Mouse (Mus musculus) neural tube, embryonic 15.5 days (tissue): Measurements from ENCODE around the gene Sptan1. TPM values are rescaled to one million over a fixed set of nuclear protein-coding genes. Genes with fewer than 3 reads are reported as not detected.

Experiments
- ATAC-seq: fragments of 200-750 bp; cut with Nextera tagmentation; 2 replicates; pipeline ENCODE4 v1.8.0; 2017; ENCODE audit warnings: mild to moderate bottlenecking, moderate TSS enrichment, moderate library complexity; ENCODE audit not compliant: low FRiP score
- H3K27ac ChIP-seq: fragments of 300-500 bp; sonication (generic); replicated peaks from 2 replicates; pipeline ENCODE4 v1.5.1; 2015; ENCODE audit warnings: mild to moderate bottlenecking, inconsistent platforms
- H3K27me3 ChIP-seq: fragments of 300-500 bp; sonication (generic); replicated peaks from 2 replicates; pipeline ENCODE4 v1.6.1; 2015; ENCODE audit warnings: inconsistent platforms
- H3K36me3 ChIP-seq: fragments of 300-500 bp; sonication (generic); 2 replicates; pipeline ENCODE4 v1.6.1; 2015; ENCODE audit warnings: inconsistent platforms
- H3K4me1 ChIP-seq: fragments of 300-500 bp; sonication (generic); 2 replicates; pipeline ENCODE4 v1.6.1; 2015; ENCODE audit warnings: inconsistent platforms
- H3K4me2 ChIP-seq: fragments of 300-500 bp; sonication (generic); 2 replicates; pipeline ENCODE4 v1.6.1; 2015; ENCODE audit warnings: inconsistent platforms, mild to moderate bottlenecking, moderate library complexity
- H3K4me3 ChIP-seq: fragments of 300-500 bp; sonication (generic); replicated peaks from 2 replicates; pipeline ENCODE4 v1.5.1; 2015; ENCODE audit warnings: mild to moderate bottlenecking, inconsistent platforms
- H3K9ac ChIP-seq: fragments of 300-500 bp; sonication (generic); replicated peaks from 2 replicates; pipeline ENCODE4 v1.6.1; 2015; ENCODE audit warnings: mild to moderate bottlenecking, inconsistent platforms
- H3K9me3 ChIP-seq: fragments of 300-500 bp; sonication (generic); replicated peaks from 2 replicates; pipeline ENCODE4 v1.6.1; 2016; ENCODE audit warnings: inconsistent platforms
- WGBS: fragments of 180-500 bp; shearing (Covaris S2); methylation state at CpG from one replicate; pipeline ENCODE4 v1.1.7; 2015; ENCODE audit warnings: mixed read lengths; 5-methylcytosine and 5-hydroxymethylcytosine counted together
- microRNA-seq: library from miRNA; unstranded; fragments of <30 nt; microRNA quantifications from one replicate; pipeline ENCODE4, GENCODE M21; 2017
- polyA plus RNA-seq: library from polyadenylated mRNA; unstranded; fragments of >200 nt; fragmentation: Nextera tagmentation; extraction: Ambion mirVana; gene quantifications from 2 replicates; pipeline ENCODE4 v1.2.1, GENCODE M21; 2015

Gene Sptan1
- polyA plus RNA-seq, 1 experiment from 2014 or later = 213 TPM

DNA sequence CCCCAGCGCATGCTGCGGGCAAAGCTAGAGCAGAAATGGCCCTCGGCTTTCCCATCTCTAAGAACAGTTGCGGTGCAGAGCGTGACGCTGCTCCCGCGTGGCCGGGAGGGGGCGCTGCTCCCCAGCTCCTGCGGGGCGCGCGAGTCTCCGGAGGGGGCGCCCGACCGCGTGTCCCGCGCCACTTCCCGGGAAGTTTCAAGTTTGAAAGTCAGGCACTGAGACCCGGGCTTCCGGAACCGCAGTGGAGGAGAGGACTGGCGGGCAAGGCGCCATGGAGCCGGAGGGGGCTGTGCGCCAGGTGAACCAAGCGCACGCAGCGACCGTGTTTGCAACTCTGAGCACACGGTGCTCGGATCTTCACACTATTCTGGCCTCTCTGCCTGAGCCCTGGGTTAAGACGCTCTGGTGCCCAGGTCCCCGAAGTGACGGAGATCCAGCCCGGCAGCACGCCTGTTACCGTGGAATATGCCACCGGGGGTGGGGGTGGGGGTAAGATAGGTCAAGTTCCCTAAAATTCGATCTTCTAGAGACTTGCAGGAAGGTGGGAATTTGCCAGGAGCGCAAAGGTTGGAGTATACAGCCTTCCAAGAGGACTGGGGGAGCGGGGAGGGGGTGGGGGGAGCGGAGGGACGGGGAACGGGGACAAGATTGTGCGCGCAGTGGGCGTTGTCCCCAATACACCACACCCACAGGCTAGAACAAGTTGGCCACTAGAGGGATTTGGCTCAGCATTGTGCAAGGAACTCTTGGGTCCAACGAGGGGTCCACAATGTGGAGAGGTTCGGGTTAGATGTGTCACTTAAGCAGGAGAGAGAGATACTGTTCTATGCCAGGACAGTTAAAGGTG, 112.4 kb downstream of the Sptan1 start, which contains the start of gene Pkn3:
Pkn3 (plus strand) TSS at position 183 of the 847 bp plus-strand sequence.
- no peaks in the 10 kb centered on the region for H3K9me3 ChIP-seq
- H3K4me3 ChIP-seq = peak within 1 kb of the TSS; percentile 48
- peak within 1 kb of the TSS; percentile 33 for H3K9ac ChIP-seq
- peak; percentile 55; the same call in 1 of the 2 replicates for ATAC-seq
- H3K4me2 ChIP-seq = peak within 1 kb of the TSS; percentile 95
- H3K27me3 ChIP-seq = no peaks in the 10 kb centered on the region
- WGBS = under 1% methylated on average over 53 of the region's 53 CpGs
- H3K36me3 ChIP-seq = peaks cover 10% of the 10 kb centered on the region
- peaks cover 13% of the 10 kb centered on the region for H3K4me1 ChIP-seq
- H3K27ac ChIP-seq = peak within 1 kb of the TSS; percentile 38; the same call in 1 of the 2 replicates

DNA sequence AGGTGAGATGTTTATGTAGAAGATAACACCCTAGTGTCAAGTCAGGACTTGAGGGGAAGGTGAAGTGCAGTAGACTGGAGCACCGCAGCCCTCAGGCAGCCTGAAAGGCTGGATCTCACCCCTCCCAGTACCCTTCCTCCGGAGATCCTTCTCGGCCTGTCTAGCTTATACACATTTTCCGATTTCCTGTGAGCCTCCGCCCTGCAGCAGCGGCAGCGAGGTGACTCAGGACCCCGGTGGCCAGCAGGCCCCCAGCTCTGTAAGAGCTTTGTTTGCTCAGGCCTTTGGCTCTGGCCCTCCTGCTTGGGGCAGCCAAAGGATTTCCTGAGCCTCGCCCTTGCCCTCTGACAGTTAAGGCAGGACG, 113.0 kb downstream of the Sptan1 start:
- peak; percentile 26; the same call in 1 of the 2 replicates for ATAC-seq
- no peak overlapping the region for H3K27ac ChIP-seq
- no peak overlapping the region for H3K9ac ChIP-seq
- H3K36me3 ChIP-seq = peaks cover 6% of the 10 kb centered on the region; the same call in 1 of the 2 replicates
- no peaks in the 10 kb centered on the region for H3K27me3 ChIP-seq
- WGBS = 31% methylated on average over 10 of the region's 10 CpGs
- H3K4me2 ChIP-seq = peak overlapping the region; percentile 95
- H3K4me3 ChIP-seq = peak overlapping the region; percentile 48; the same call in 1 of the 2 replicates
- peaks cover 13% of the 10 kb centered on the region for H3K4me1 ChIP-seq
- H3K9me3 ChIP-seq = no peaks in the 10 kb centered on the region

DNA sequence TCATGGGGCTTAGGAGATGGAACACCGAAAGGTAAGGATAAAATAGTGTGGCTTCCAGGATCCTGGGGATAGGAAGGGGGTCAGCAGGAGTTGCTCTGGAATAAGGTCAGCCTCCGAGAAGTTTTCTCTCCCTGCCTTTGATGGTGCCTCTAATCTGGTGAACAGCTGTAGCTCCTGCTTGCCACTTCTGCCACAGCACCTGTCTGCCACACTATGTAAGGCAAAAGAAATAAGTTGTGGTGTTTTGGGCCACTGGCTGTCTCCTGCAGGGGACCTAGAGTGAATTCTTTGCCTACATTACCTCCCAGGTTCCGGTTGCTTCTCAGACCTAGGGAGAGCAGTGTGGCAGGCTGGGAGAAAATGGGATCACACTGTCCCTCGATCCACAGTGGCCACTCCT, 113.4 kb downstream of the Sptan1 start:
- no peak overlapping the region for H3K27ac ChIP-seq
- H3K36me3 ChIP-seq = peaks cover 3% of the 10 kb centered on the region; the same call in 1 of the 2 replicates
- H3K9me3 ChIP-seq = no peaks in the 10 kb centered on the region
- WGBS = 80% methylated on average over 4 of the region's 4 CpGs
- peaks cover 13% of the 10 kb centered on the region for H3K4me1 ChIP-seq
- no peak overlapping the region for H3K4me3 ChIP-seq
- no peak overlapping the region for H3K9ac ChIP-seq
- no peak overlapping the region for H3K4me2 ChIP-seq
- no peak for ATAC-seq
- no peaks in the 10 kb centered on the region for H3K27me3 ChIP-seq

DNA sequence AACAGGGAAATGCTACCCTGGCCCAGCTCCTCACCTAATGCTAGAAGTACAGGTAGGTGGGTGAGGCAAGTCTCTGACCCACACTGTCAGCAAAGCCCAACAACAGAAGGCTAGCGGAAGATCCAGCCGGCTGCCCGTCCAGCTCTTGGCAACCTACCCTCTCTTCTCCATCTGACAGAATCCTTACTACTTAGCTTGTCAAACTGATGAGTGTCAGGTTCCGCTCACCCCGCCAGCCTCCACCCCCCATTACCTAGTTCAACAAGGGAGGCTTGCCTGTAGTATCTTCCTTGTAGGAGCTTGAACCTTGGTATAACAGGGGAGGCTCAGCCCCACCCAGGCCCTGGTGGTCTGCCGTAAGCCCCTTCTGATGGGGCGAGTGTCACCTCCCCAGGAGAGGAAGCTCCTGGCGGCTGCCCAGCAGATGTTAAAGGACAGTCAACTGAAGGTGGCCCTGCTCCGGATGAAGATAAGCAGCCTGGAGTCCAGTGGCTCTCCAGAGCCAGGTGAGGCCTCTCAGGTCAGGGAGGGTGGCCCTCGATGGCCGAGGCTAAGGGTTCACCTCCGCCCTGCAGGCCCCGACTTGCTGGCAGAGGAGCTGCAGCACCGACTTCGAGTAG, 114.9 kb downstream of the Sptan1 start:
- Histone ChIP-seq H3K27ac (no peak overlapping the region), H3K4me1 (peaks cover 19% of the 10 kb centered on the region), H3K4me2 (no peak overlapping the region), H3K27me3 (no peaks in the 10 kb centered on the region), H3K9ac (no peak overlapping the region), H3K36me3 (no peaks in the 10 kb centered on the region), H3K4me3 (no peak overlapping the region), H3K9me3 (no peaks in the 10 kb centered on the region)
- 93% methylated on average over 15 of the region's 15 CpGs for WGBS
- ATAC-seq = no peak

Small RNA genes lying within 50 kb of the gene (microRNA-seq; reads per million reads assigned to microRNA genes)
- not detected for gene Mir6997

Other genes starting within 250 kb of the Sptan1 start
- gene Gm13420, start 213.9 kb upstream of the Sptan1 start, polyA plus RNA-seq = 0.19 and 0.33 TPM in 2 replicates
- not detected in 2 replicates for gene Gm13547, start 206.2 kb upstream of the Sptan1 start, polyA plus RNA-seq
- 41.2 and 44.7 TPM in 2 replicates for gene Coq4, start 178.1 kb upstream of the Sptan1 start, polyA plus RNA-seq
- gene Trub2, start 177.1 kb upstream of the Sptan1 start, polyA plus RNA-seq = 33.2 and 35.5 TPM in 2 replicates
- 43.0 and 48.9 TPM in 2 replicates for gene Slc27a4, start 162.9 kb upstream of the Sptan1 start, polyA plus RNA-seq
- 27.7 and 28.3 TPM in 2 replicates for gene Urm1, start 145.5 kb upstream of the Sptan1 start, polyA plus RNA-seq
- 25.8 and 27.4 TPM in 2 replicates for gene Cercam, start 96.4 kb upstream of the Sptan1 start, polyA plus RNA-seq
- gene Odf2, start 76.3 kb upstream of the Sptan1 start, polyA plus RNA-seq = 62.4 and 66.8 TPM in 2 replicates
- 64.8 and 66.1 TPM in 2 replicates for gene Gle1, start 30.1 kb upstream of the Sptan1 start, polyA plus RNA-seq
- 63.0 and 72.9 TPM in 2 replicates for gene Wdr34, start 83.3 kb downstream of the Sptan1 start, polyA plus RNA-seq
- gene Set, start 91.8 kb downstream of the Sptan1 start, polyA plus RNA-seq = 285 and 330 TPM in 2 replicates
- gene Pkn3, start 112.1 kb downstream of the Sptan1 start, polyA plus RNA-seq = 2.0 and 3.1 TPM in 2 replicates
- 31.6 and 33.6 TPM in 2 replicates for gene Zdhhc12, start 128.1 kb downstream of the Sptan1 start, polyA plus RNA-seq
- 12.4 and 14.5 TPM in 2 replicates for gene Zer1, start 159.0 kb downstream of the Sptan1 start, polyA plus RNA-seq
- gene Tbc1d13, start 168.2 kb downstream of the Sptan1 start, polyA plus RNA-seq = 11.3 TPM in 2 replicates
- 26.9 and 27.1 TPM in 2 replicates for gene Endog, start 205.9 kb downstream of the Sptan1 start, polyA plus RNA-seq
- gene Spout1, start 212.9 kb downstream of the Sptan1 start, polyA plus RNA-seq = 70.5 and 72.5 TPM in 2 replicates
- gene Kyat1, start 240.3 kb downstream of the Sptan1 start, polyA plus RNA-seq = 16.0 and 16.2 TPM in 2 replicates